Mouse (Mus musculus) CH12.LX (cell line): ENCODE data around the gene Gm28048.

Experiments
- CTCF ChIP-seq, 2 experiments: IDR thresholded peaks in 1 of 2; conservative IDR thresholded peaks in 1 of 2; 2 replicates each; pipeline ENCODE4 v1.5.1; 2011 to 2012; ENCODE audit warnings: low read depth in 2 of 2, low read length in 2 of 2, improper control_type of control experiment in 1 of 2, inconsistent platforms in 1 of 2, mild to moderate bottlenecking in 1 of 2, moderate library complexity in 1 of 2
- HCFC1 ChIP-seq: IDR thresholded peaks from 2 replicates; pipeline ENCODE4 v1.6.1; 2012; ENCODE audit warnings: low read depth, mild to moderate bottlenecking, inconsistent platforms, low read length, improper control_type of control experiment
- JUN ChIP-seq: IDR thresholded peaks from 2 replicates; pipeline ENCODE4 v1.6.1; 2011; ENCODE audit warnings: low read depth, mild to moderate bottlenecking, low read length, improper control_type of control experiment, moderate library complexity; ENCODE audit not compliant: insufficient read depth
- KAT2A ChIP-seq: IDR thresholded peaks from 2 replicates; pipeline ENCODE4 v1.6.1; 2012; ENCODE audit warnings: low read length, improper control_type of control experiment, inconsistent platforms; ENCODE audit not compliant: insufficient replicate concordance
- MAX ChIP-seq: IDR thresholded peaks from 2 replicates; pipeline ENCODE4 v1.6.1; 2011; ENCODE audit warnings: low read length, improper control_type of control experiment
- MAZ ChIP-seq: IDR thresholded peaks from 2 replicates; pipeline ENCODE4 v1.6.1; 2012; ENCODE audit warnings: low read depth, mild to moderate bottlenecking, inconsistent platforms, low read length, improper control_type of control experiment, moderate library complexity
- POLR2A ChIP-seq: IDR thresholded peaks from 2 replicates; pipeline ENCODE4 v1.6.1; 2011; ENCODE audit warnings: low read depth, mild to moderate bottlenecking, improper control_type of control experiment, low read length
- RCOR1 ChIP-seq: conservative IDR thresholded peaks from 2 replicates; pipeline ENCODE4 v1.6.1; 2012; ENCODE audit warnings: low read depth, mild to moderate bottlenecking, inconsistent platforms, low read length, improper control_type of control experiment
- SIN3A ChIP-seq: IDR thresholded peaks from 2 replicates; pipeline ENCODE4 v1.6.1; 2012; ENCODE audit warnings: low read length, improper control_type of control experiment, inconsistent platforms
- SMC3 ChIP-seq: IDR thresholded peaks from 2 replicates; pipeline ENCODE4 v1.6.1; 2011; ENCODE audit warnings: low read depth, low read length, improper control_type of control experiment
- TCF12 ChIP-seq: IDR thresholded peaks from 2 replicates; pipeline ENCODE4 v1.6.1; 2014; ENCODE audit warnings: low read depth, mild to moderate bottlenecking, inconsistent platforms, low read length, improper control_type of control experiment
- UBTF ChIP-seq: IDR thresholded peaks from 2 replicates; pipeline ENCODE4 v1.6.1; 2012; ENCODE audit warnings: low read depth, mild to moderate bottlenecking, inconsistent platforms, low read length, improper control_type of control experiment, moderate library complexity
- USF1 ChIP-seq: IDR thresholded peaks from 2 replicates; pipeline ENCODE4 v1.6.1; 2014; ENCODE audit warnings: low read depth, mild to moderate bottlenecking, inconsistent platforms, low read length, improper control_type of control experiment
- ZNF384 ChIP-seq: IDR thresholded peaks from 2 replicates; pipeline ENCODE4 v1.6.1; 2012; ENCODE audit warnings: low read depth, low read length, improper control_type of control experiment, inconsistent platforms

DNA sequence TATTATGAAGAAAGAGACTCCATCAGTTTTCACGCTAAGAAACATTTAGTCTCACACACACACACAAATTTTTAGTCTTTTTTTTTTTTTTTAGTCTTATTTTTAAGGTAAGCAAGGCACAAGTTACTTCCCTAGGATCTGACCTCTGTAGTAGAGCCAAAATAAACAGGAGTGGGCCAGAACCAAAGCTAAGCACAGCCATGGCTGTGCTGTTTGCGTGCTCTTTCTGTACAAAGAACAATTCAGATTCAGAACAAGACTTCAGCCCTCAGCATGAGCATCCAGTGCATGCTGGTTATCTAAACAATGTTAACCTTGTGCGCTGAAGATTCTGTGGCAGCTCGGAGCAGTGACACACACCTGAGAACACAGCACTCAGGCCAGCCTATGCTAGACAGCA lies 17.5 kb downstream of the Gm28048 start:
- TF ChIP-seq UBTF (no peak), CTCF (conservative IDR thresholded peaks at IDR 0.05 in 1 of 2, IDR thresholded peaks at IDR 0.05 in 1 of 2; ENCODE audit: low read depth in 2 of 2, low read length in 2 of 2) (no peak), MAZ (no peak), JUN (no peak), MAX (no peak), POLR2A (no peak), HCFC1 (no peak), SIN3A (no peak), ZNF384 (no peak), KAT2A (no peak), TCF12 (no peak), RCOR1 (no peak), SMC3 (no peak), USF1 (no peak)
